Mouse (Mus musculus) right cerebral cortex, postnatal 4 days (tissue): ENCODE data around the gene Tnfaip8l1.

Experiments used
- DNase-seq: peaks from one replicate; pipeline ENCODE4 v3.0.0-alpha.2; 2022

Gene Tnfaip8l1

DNA sequence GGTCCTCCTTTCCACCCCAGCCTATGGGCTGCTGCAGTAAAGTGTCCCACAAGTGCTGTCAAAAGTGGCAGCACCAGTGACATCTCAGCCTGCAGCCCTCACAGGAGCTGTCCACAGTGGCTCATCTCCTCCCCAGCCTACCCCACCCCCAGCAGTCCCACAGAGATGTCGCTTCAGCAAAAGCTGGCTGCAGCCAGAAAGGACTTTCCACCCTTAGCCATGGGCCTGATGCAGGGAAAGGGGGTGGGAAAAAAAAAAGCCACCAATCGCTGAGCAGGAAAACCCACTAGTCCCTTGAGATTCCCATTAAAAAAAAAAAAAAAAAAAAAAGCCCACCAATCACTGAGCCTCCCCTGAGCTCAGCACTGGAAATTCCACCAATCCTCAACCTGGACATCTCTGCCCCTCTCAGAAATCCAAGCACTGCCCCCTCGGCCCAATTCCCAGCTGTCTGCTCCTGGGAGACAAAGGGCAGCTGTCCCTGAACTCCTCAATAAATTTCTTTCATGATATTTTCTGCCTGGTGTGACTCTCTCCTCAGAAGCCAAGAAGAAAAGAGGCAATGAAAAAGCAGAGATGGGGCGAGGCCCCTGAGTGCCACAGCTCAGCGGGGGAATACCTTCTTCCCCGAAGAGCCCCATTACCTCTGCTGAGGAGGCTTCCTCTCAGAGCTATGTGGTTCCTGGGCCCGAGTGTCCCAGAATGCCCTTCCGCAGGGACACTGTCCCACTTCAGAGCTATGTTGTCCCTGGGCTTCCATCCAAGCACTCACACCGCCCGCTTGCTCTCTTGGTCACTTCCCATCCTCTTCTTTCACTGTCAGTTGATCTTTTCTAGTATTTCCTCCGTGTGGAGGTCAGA, 23.2 kb downstream of the Tnfaip8l1 start:
- no peak for DNase-seq

DNA sequence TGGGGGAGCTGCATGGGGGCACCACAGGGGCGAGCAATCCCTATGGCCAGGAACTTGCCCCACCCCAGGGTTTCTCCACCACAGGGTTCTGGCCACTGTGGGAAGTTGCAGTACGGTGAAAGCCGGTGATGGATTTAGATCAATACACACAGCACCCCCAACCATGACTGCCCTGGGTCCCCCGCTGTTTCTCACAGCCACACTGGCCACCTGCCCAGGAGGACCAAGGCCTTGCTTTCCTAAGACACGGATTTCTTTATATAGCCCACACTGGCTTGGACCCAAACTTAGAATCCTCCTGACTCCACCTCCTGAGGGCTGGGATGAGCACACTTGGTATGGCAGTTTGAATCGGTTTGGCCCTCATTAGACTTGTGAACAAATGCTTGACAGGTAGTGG, 29.0 kb downstream of the Tnfaip8l1 start:
- no peak for DNase-seq

- DNase-seq, result no peak
These were observed 32.1 kb downstream of the Tnfaip8l1 start for GRCm38 (mm10) chr17:56194357-56194756.

GRCm38 (mm10) chr17:56194765-56195164, 32.5 kb downstream of the Tnfaip8l1 start:
- no peak for DNase-seq

DNA sequence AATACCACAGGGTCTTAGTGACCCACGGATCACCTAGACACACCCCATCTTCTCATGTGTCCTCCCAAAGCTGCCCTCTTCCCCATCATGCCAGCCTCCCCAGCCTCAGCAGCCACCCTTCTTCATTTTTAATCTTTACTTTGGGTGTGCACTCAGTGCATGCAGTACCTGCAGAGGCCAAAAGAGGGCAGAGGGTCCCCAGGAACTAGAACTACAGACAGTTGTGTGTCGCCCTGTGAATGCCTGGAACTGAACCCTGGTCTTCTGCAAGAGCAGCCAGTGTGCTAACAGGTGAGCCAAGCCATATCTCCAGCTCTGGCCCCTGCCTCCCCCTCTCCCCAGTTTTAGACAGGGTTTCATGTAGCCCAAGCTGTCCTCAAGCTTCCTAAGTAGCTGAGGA, 34.6 kb downstream of the Tnfaip8l1 start:
- no peak for DNase-seq

GRCm38 (mm10) chr17:56200586-56200985, 38.3 kb downstream of the Tnfaip8l1 start:
- no peak for DNase-seq

DNA sequence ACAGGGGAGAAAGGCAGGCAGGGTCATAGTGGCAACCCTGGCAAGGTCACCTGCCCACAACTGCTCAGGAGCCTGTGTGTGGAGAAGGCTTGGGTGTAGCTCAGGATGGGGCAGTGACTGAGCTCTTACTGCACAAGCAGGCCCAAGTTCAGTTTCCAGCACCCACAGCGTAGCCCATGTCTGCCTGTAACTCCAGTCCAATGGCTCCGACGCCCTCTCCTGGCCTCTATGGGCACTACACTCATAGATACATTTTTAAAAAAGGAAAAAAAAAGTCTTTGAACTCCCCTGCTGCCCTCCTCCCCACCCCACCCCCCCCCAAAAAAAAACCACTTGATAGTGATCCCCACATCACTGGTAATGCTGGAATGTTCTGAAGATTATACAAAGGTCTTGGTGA, 39.4 kb downstream of the Tnfaip8l1 start:
- no peak for DNase-seq

DNA sequence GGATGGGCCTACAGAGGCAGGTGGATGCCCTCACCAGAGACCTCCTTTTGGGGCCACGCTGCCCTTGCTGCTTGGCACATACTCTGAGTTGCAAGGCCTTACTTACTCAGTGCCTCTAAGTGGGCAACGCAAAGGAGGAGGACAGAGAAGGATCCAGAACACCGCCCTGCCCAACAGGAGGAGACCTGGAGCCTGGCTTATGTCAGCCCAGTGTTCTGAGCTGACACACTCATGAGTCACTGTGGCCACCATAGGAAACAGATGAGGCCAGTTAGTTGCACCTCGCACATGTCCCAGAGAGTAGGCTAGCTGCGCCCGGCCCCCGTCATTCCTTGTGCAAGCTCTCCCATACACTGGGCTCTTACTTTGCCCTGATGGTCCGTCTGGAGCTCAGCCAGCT, 40.2 kb downstream of the Tnfaip8l1 start:
- DNase-seq, result no peak

- DNase-seq, result no peak
These were observed 41.5 kb downstream of the Tnfaip8l1 start for GRCm38 (mm10) chr17:56203729-56204128.

DNA sequence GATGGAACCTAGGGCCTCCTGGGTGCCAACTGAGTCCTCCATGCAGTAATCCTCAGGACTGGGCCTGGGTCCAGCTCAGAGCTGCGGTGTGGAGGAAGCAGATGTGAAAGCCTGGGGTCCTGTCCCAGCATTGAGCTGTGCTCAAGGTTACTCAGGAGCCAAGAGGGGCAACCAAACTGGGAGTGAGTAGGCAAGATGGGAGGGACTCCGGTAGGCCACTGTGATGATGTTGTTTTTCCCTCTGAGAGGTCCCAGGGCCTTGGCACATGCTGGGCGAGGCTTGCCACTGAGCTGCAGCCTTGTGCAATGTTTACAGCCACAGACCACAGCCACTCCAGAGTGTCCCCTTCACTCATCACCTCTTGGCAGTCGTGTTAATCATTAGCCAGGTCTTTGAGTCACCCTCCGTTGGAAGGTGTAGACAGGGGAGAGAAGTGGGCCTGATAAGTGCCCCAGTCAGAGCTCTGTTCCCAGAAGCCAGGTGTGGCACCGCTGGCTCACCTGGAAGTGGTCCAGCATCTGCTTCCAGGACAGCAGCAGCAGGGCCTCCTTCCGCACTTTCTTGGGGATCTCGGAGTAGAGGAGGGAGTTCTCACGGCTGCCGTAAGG, 44.1 kb downstream of the Tnfaip8l1 start:
- no peak for DNase-seq

- no peak for DNase-seq
These were observed 44.9 kb downstream of the Tnfaip8l1 start for GRCm38 (mm10) chr17:56206986-56207674.

DNA sequence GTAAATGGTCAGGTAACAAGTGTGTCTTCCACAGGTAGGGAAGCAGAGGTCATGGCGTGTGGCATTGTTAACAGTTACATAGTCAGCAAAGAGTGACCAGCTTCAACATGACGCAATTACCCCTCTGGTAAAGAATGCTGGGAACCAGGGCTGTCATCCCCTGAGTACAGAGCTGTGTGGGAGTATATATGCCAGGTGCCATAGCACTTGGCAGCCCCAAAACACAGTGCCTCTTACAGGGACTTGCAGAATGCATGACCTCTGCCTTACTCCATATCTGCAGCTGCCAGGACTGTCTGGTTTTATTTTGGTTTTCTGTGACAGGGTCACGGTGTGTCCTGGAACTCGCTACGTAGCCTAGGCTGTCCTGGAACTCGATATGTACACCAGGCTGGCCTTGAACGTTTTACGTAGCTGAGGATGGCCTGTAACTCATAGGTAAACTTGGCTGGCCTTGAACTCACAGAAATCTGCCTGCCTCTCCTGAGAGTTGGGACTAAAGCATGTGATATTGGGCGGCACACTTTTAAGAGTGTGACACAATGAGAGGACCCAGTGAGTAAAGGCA, 45.8 kb downstream of the Tnfaip8l1 start:
- DNase-seq, result no peak

DNA sequence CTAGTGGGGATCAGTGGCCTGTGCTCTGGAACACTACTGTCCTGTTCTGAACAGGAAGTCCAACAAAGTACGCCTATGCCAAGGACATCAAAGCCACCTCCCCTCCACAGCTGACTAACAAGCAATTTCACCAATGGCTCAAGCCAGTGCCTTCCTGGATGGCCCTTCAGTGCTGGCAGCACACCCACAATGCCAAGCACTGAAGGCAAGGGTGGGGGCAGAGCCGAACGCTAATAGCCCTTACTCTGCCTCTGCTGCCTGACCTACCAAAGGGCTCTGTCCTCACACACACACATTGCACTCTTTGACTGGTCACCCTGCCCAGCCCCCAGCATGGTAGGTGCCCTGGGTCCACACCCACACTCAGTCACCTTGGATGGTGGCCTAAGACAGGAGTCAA, 46.5 kb downstream of the Tnfaip8l1 start:
- DNase-seq, result no peak

DNA sequence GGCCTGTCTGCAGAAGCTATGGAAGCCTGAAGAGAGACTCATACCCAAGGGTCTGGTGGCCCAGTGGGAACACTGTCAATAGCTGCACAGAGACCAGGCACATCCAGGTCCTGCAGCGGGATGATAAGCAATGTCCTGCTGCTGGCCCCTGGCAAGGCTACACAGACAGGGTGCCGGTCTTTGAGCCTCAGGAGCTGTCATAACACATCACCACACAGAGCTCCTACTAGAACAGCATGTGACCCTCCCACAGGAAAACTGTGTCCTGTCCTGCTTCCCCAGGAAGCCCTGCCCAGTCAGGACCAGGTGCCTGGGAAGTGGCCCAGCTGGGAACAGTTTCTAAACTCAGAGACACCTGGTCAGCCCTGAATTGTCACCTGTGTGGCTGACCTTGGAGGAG, 48.8 kb downstream of the Tnfaip8l1 start:
- DNase-seq, result no peak

DNA sequence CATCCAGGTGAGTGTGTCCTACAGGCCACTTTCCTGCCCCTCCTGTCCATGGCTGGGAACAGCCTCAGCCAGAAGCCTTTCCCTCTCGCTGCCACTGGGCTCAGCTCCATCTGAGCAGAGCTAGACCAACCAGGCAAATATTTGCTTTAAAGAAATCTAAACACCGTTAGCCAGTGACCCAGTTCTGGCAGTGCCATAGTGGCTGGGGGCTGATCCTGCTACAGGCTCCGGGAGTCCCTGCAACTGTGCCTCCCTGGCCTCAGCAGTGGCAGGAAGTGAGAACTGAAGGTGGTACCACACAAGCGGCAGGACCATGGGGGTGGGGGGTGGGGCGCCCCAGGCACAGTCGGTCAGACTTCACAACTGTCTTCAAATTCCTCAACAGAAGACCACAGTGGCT, 50.4 kb downstream of the Tnfaip8l1 start:
- DNase-seq, result no peak

GRCm38 (mm10) chr17:56214229-56214628, 52.0 kb downstream of the Tnfaip8l1 start:
- no peak for DNase-seq

DNA sequence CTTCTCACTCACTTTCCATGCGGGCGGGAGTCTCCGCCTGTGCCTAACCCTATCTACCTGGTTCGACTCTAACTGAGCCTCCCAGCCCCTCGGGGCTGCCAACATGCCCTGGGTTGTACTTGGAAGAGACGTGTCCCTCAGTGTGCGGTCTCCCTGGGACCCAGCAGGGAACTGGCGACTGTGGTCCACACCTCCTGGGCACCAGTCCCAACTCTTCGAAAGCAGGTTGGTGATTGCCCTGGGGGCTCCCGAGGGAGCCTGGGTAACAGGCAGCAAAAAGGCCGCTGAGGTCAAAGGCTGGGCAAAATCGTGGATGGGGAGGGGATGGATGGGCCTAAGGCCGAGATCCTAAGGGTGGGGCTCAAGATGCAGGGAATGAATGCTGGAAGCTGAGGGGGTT, 55.4 kb downstream of the Tnfaip8l1 start:
- no peak for DNase-seq

- DNase-seq, result peak; percentile 83
These were observed 56.3 kb downstream of the Tnfaip8l1 start, which contains the start of gene Dpp9 for GRCm38 (mm10) chr17:56218377-56219191. TSS of gene Dpp9 (minus strand) at chr17:56218905.

DNA sequence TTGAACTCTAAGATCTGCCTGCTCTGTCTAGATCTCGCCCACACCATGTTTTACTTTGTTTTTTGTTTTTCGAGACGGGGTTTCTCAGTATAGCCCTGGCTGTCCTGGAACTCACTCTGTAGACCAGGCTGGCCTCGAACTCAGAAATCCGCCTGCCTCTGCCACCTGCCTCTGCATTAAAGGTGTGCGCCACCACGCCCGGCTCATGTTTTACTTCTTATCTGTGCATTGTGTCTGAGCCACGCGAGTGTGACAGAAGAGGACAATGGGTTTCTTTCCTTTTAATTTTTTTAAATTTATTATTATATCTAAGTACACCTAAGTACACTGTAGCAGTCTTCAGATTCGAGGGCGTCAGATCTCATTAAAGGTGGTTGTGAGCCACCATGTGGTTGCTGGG, 57.0 kb downstream of the Tnfaip8l1 start:
- DNase-seq, result no peak

- no peak for DNase-seq
These were observed 57.5 kb downstream of the Tnfaip8l1 start for GRCm38 (mm10) chr17:56219805-56220204.
